Mouse (Mus musculus) thymus, adult 2 months (tissue): ENCODE results near the gene Minos1.

Source experiments
- CTCF ChIP-seq: fragments of 200-500 bp; IDR thresholded peaks from 2 replicates; pipeline ENCODE4 v1.5.1; 2012; ENCODE audit warnings: mild to moderate bottlenecking, control low read depth, low read length, moderate library complexity, borderline replicate concordance; ENCODE audit not compliant: control insufficient read depth, poor library complexity, insufficient read depth; ENCODE audit errors: extremely low read depth
- POLR2A ChIP-seq: fragments of 200-500 bp; IDR thresholded peaks from 2 replicates; pipeline ENCODE4 v1.6.1; 2012; ENCODE audit warnings: mild to moderate bottlenecking, low read length, control low read depth, moderate library complexity; ENCODE audit not compliant: control insufficient read depth, poor library complexity, insufficient read depth; ENCODE audit errors: extremely low read depth

GRCm38 (mm10) chr4:139124940-139125339 is 6.0 kb downstream of the Minos1 start:
- TF ChIP-seq POLR2A (no peak), CTCF (no peak)
